Mouse (Mus musculus) C2C12 (cell line): Measurements from ENCODE around the gene Elmod1.

ENCODE experiments used
- CEBPB ChIP-seq: IDR thresholded peaks from one replicate; pipeline ENCODE4 v1.6.1; 2011; ENCODE audit warnings: low read depth, mild to moderate bottlenecking, control low read depth, moderate library complexity
- CTCF ChIP-seq: IDR thresholded peaks from one replicate; pipeline ENCODE4 v1.5.1; 2011; ENCODE audit not compliant: control insufficient read depth, insufficient read depth, insufficient read length
- MAX ChIP-seq: IDR thresholded peaks from one replicate; pipeline ENCODE4 v1.6.1; 2011; ENCODE audit warnings: mild to moderate bottlenecking, control low read depth
- MYOD1 ChIP-seq: IDR thresholded peaks from one replicate; pipeline ENCODE4 v1.6.1; 2011; ENCODE audit warnings: low read depth; ENCODE audit not compliant: control insufficient read depth, insufficient read length
- MYOG ChIP-seq: IDR thresholded peaks from one replicate; pipeline ENCODE4 v1.6.1; 2011; ENCODE audit not compliant: control insufficient read depth, insufficient read length; ENCODE audit errors: extremely low read depth
- USF1 ChIP-seq: IDR thresholded peaks from one replicate; pipeline ENCODE4 v1.6.1; 2011; ENCODE audit warnings: low read depth, mild to moderate bottlenecking, control low read depth, moderate library complexity

DNA sequence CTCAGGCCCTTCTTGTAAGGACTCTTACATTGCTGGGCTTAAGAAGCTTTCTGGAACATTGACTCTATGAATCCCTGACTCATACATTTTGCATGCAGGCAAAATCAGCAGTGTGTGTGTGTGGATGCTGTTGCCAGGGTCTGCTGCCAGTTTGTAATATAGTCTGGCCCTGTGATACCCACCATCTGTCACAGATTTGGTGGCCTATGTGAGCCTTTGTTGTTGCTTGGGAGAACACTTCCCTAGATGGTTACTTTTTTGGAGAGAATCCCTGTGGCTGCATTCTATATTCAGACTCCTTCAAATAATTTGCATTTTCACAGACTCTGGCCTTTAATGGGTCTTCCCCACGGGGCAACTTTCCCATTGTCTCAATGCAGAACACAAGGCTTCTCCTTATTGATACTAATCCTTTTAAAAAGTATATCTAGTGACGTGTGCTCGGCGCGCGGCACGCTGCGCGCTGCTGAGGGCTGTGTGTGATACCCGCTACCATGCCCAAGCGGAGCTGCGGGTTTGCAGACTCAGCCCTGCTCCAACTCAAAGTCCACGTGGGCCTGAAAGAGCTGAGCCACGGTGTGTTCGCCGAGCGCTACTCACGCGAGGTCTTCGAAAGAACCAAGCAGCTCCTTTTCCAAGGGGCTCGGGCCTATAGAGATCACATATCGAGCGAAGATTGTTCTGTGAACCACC, 91.4 kb downstream of the Elmod1 start:
- TF ChIP-seq CTCF = no peak
- TF ChIP-seq CEBPB = no peak
- TF ChIP-seq MAX = no peak
- no peak for TF ChIP-seq MYOG
- no peak for TF ChIP-seq USF1
- no peak for TF ChIP-seq MYOD1
